Mouse (Mus musculus): ENCODE measurements around the gene Stxbp2. TPM values are rescaled to one million over a fixed set of nuclear protein-coding genes. Genes with fewer than 3 reads are reported as not detected.

Gene Stxbp2
- polyA plus RNA-seq, 1 experiment from 2014 or later = 94.2 TPM

DNA sequence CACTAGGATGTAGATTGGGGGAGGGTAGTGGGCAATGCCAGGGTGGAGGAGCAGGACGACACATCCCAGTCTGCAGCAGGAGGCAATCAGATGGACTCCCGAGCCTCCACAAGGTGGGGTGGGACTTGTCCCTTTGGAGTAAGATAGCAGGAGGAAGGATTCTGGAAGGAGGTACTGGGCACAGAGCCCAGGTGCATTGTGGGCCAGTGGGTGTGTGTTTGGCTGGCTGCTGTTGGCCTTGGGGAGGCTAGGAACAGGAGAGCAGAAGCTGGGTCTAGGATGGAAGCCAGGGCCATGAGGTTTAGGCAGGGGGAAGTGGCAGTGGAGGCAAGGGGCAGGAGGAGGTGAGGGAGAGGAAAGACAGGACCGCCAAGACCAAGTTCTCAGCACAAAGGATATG is 37.3 kb upstream of the Stxbp2 start:
- no peak overlapping the region for H3K4me3 ChIP-seq (ENCODE audit: low read depth, low read length)
- TF ChIP-seq EP300 (IDR thresholded peaks at IDR 0.05) (no peak), CTCF (IDR thresholded peaks at IDR 0.05) (no peak)
- H3K9me3 ChIP-seq (ENCODE audit: low read length) = no peaks in the 10 kb centered on the region
- no peak overlapping the region for H3K4me2 ChIP-seq (replicated peaks; ENCODE audit: low read depth, low read length)
- ATAC-seq = no peak
- no peaks in the 10 kb centered on the region for H3K4me1 ChIP-seq (ENCODE audit: insufficient read depth, low read depth, low read length)
- H3K27ac ChIP-seq (ENCODE audit: low read length) = 0 out of 2 replicates have a peak overlapping the region, but pooled peaks have one; percentile 21
- no peaks in the 10 kb centered on the region for H3K27me3 ChIP-seq (replicated peaks; ENCODE audit: insufficient read depth, low read length)
- no peak overlapping the region for H3K9ac ChIP-seq (replicated peaks; ENCODE audit: low read depth)
- no peak for DNase-seq (ENCODE audit: low spot score)
- no peaks in the 10 kb centered on the region for H3K36me3 ChIP-seq (ENCODE audit: insufficient read depth, low read length)
- 58% methylated on average over 3 of the region's 3 CpGs for WGBS

DNA sequence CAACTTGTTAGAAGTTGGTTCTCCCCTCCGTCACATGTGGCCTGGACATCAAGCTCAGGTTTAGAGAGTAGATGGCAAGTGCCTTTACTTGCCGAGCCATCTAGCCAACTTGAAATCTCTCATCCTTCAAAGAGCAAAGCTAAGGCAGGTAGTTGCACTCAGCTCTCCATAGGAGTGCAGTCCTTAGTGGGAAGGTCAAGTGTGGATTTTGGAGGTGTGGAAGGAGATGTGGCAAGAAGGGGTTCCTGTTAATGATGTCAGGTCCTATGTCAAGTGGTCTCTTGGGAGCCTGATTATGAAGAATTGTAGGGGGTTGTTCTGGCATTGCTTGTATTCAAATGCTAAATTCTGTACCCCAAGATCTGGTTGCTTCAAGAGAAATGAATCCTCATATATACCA is 36.3 kb upstream of the Stxbp2 start:
- Histone ChIP-seq H3K4me2 (replicated peaks; ENCODE audit: low read depth, low read length) (no peak overlapping the region), H3K27ac (ENCODE audit: low read length) (no peak overlapping the region), H3K36me3 (ENCODE audit: insufficient read depth, low read length) (no peaks in the 10 kb centered on the region), H3K27me3 (replicated peaks; ENCODE audit: insufficient read depth, low read length) (no peaks in the 10 kb centered on the region), H3K4me3 (ENCODE audit: low read depth, low read length) (no peak overlapping the region), H3K9ac (replicated peaks; ENCODE audit: low read depth) (no peak overlapping the region), H3K4me1 (ENCODE audit: insufficient read depth, low read depth, low read length) (no peaks in the 10 kb centered on the region), H3K9me3 (ENCODE audit: low read length) (no peaks in the 10 kb centered on the region)
- WGBS = 60% methylated on average over 2 of the region's 2 CpGs
- TF ChIP-seq EP300 (IDR thresholded peaks at IDR 0.05) (peak; percentile 27), CTCF (IDR thresholded peaks at IDR 0.05) (no peak)
- DNase-seq (ENCODE audit: low spot score) (peak; percentile 67), ATAC-seq (peak; percentile 85)

DNA sequence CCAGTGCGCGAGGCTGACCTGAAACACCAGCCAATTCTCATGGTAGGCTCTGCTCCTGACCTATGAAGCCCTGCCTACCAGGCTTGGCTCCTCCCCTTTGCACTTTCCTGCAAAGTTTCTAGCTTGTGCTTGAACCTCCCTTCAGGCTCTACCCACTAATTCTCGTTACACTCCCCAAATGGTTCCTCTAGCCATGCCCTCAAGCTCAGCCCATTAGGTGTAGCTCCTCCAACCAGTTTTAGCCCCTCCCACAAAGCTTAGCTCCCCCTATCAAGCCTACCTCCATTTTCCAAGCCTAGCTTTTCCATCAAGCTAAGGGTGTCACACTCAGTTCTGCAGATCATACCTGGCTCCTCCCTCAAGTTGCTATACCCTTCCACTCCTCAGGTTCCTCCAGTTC is 32.7 kb upstream of the Stxbp2 start:
- DNase-seq (ENCODE audit: low spot score) (no peak), ATAC-seq (no peak)
- no peaks in the 10 kb centered on the region for H3K27me3 ChIP-seq (replicated peaks; ENCODE audit: insufficient read depth, low read length)
- no peaks in the 10 kb centered on the region for H3K4me1 ChIP-seq (ENCODE audit: insufficient read depth, low read depth, low read length)
- H3K9me3 ChIP-seq (ENCODE audit: low read length) = no peaks in the 10 kb centered on the region
- H3K4me2 ChIP-seq (replicated peaks; ENCODE audit: low read depth, low read length) = no peak overlapping the region
- no peak overlapping the region for H3K4me3 ChIP-seq (ENCODE audit: low read depth, low read length)
- no peak overlapping the region for H3K9ac ChIP-seq (replicated peaks; ENCODE audit: low read depth)
- H3K36me3 ChIP-seq (ENCODE audit: insufficient read depth, low read length) = no peaks in the 10 kb centered on the region
- WGBS = 70% methylated on average over 3 of the region's 3 CpGs
- no peak for TF ChIP-seq EP300 (IDR thresholded peaks at IDR 0.05)
- TF ChIP-seq CTCF (IDR thresholded peaks at IDR 0.05) = no peak
- no peak overlapping the region for H3K27ac ChIP-seq (ENCODE audit: low read length)

- TF ChIP-seq CTCF (IDR thresholded peaks at IDR 0.05) = no peak
- no peak for TF ChIP-seq EP300 (IDR thresholded peaks at IDR 0.05)
- no peak overlapping the region for H3K4me3 ChIP-seq (ENCODE audit: low read depth, low read length)
Observed at GRCm38 (mm10) chr8:3599219-3599618, 31.5 kb upstream of the Stxbp2 start.

GRCm38 (mm10) chr8:3600401-3600800 is 30.4 kb upstream of the Stxbp2 start:
- Histone ChIP-seq H3K27me3 (replicated peaks; ENCODE audit: insufficient read depth, low read length) (no peaks in the 10 kb centered on the region), H3K36me3 (ENCODE audit: insufficient read depth, low read length) (no peaks in the 10 kb centered on the region), H3K4me1 (ENCODE audit: insufficient read depth, low read depth, low read length) (no peaks in the 10 kb centered on the region), H3K9me3 (ENCODE audit: low read length) (no peaks in the 10 kb centered on the region), H3K27ac (ENCODE audit: low read length) (no peak overlapping the region), H3K4me2 (replicated peaks; ENCODE audit: low read depth, low read length) (no peak overlapping the region), H3K9ac (replicated peaks; ENCODE audit: low read depth) (no peak overlapping the region), H3K4me3 (ENCODE audit: low read depth, low read length) (no peak overlapping the region)
- 59% methylated on average over 6 of the region's 6 CpGs for WGBS
- peak; percentile 39 for ATAC-seq
- DNase-seq (ENCODE audit: low spot score) = peak; percentile 47
- TF ChIP-seq CTCF (IDR thresholded peaks at IDR 0.05) (no peak), EP300 (IDR thresholded peaks at IDR 0.05) (no peak)

More at GRCm38 (mm10) chr8:3599219-3599618, 31.5 kb upstream of the Stxbp2 start:
- Histone ChIP-seq H3K9me3 (ENCODE audit: low read length) (no peaks in the 10 kb centered on the region), H3K36me3 (ENCODE audit: insufficient read depth, low read length) (no peaks in the 10 kb centered on the region), H3K27ac (ENCODE audit: low read length) (no peak overlapping the region), H3K4me2 (replicated peaks; ENCODE audit: low read depth, low read length) (no peak overlapping the region), H3K4me1 (ENCODE audit: insufficient read depth, low read depth, low read length) (no peaks in the 10 kb centered on the region), H3K27me3 (replicated peaks; ENCODE audit: insufficient read depth, low read length) (no peaks in the 10 kb centered on the region), H3K9ac (replicated peaks; ENCODE audit: low read depth) (no peak overlapping the region)
- ATAC-seq = no peak
- DNase-seq (ENCODE audit: low spot score) = no peak
- WGBS = 50% methylated on average over 1 of the region's 1 CpGs

- no peak overlapping the region for H3K27ac ChIP-seq (ENCODE audit: low read length)
- DNase-seq (ENCODE audit: low spot score) = no peak
- no peak overlapping the region for H3K9ac ChIP-seq (replicated peaks; ENCODE audit: low read depth)
- H3K27me3 ChIP-seq (replicated peaks; ENCODE audit: insufficient read depth, low read length) = no peaks in the 10 kb centered on the region
- no peaks in the 10 kb centered on the region for H3K4me1 ChIP-seq (ENCODE audit: insufficient read depth, low read depth, low read length)
- H3K9me3 ChIP-seq (ENCODE audit: low read length) = no peaks in the 10 kb centered on the region
- no peak overlapping the region for H3K4me2 ChIP-seq (replicated peaks; ENCODE audit: low read depth, low read length)
- WGBS = 61% methylated on average over 13 of the region's 13 CpGs
- TF ChIP-seq CTCF (IDR thresholded peaks at IDR 0.05) = no peak
- TF ChIP-seq EP300 (IDR thresholded peaks at IDR 0.05) = no peak
- no peak overlapping the region for H3K4me3 ChIP-seq (ENCODE audit: low read depth, low read length)
- H3K36me3 ChIP-seq (ENCODE audit: insufficient read depth, low read length) = no peaks in the 10 kb centered on the region
- no peak for ATAC-seq
Observed at GRCm38 (mm10) chr8:3603439-3603838, 27.3 kb upstream of the Stxbp2 start.

DNA sequence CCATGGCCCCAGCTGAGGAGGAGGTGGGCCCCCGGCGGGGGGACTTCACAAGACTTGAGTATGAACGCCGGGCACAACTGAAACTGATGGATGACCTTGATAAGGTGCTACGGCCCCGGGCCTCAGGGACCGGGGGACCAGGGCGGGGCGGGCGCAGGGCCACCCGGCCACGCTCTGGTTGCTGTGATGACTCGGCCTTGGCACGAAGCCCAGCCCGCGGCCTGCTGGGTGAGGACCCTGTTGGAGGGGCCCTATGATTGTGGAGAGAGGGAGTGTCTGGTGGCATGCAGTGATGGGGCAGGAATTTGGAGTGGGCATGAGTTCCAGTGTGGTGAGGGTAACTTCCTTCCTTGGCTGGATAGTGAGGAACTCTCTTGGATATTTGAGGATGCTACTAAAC is 24.2 kb upstream of the Stxbp2 start:
- peaks cover 5% of the 10 kb centered on the region; the same call in 1 of the 2 replicates for H3K36me3 ChIP-seq (ENCODE audit: insufficient read depth, low read length)
- no peak overlapping the region for H3K27ac ChIP-seq (ENCODE audit: low read length)
- no peaks in the 10 kb centered on the region for H3K27me3 ChIP-seq (replicated peaks; ENCODE audit: insufficient read depth, low read length)
- ATAC-seq = peak; percentile 29; the same call in 1 of the 2 replicates
- TF ChIP-seq CTCF (IDR thresholded peaks at IDR 0.05) (no peak), EP300 (IDR thresholded peaks at IDR 0.05) (no peak)
- no peaks in the 10 kb centered on the region for H3K9me3 ChIP-seq (ENCODE audit: low read length)
- no peak overlapping the region for H3K4me2 ChIP-seq (replicated peaks; ENCODE audit: low read depth, low read length)
- no peak overlapping the region for H3K9ac ChIP-seq (replicated peaks; ENCODE audit: low read depth)
- H3K4me1 ChIP-seq (ENCODE audit: insufficient read depth, low read depth, low read length) = no peaks in the 10 kb centered on the region
- DNase-seq (ENCODE audit: low spot score) = peak; percentile 33
- no peak overlapping the region for H3K4me3 ChIP-seq (ENCODE audit: low read depth, low read length)
- 47% methylated on average over 16 of the region's 16 CpGs for WGBS

Data from lung, postnatal 0 days (tissue).